Mouse (Mus musculus) lung, adult 18-20 months (tissue): ENCODE measurements at regions not wholly inside any gene's neighbourhood (a gene's known extent, or its start where the extent isn't known, plus 50 kb on each side); places are given as distances from the start of the nearest gene placed in this dataset.

ENCODE experiments used
- DNase-seq, 2 experiments: peaks; one replicate each; pipeline ENCODE4 v3.0.0; 2022; ENCODE audit warnings: mixed read lengths in 2 of 2

GRCm38 (mm10) chr15:25468478-25468877, 54.9 kb upstream of the Basp1 start:
- no peak for DNase-seq

GRCm38 (mm10) chr15:25469185-25469845, 55.8 kb upstream of the Basp1 start:
- no peak for DNase-seq

DNA sequence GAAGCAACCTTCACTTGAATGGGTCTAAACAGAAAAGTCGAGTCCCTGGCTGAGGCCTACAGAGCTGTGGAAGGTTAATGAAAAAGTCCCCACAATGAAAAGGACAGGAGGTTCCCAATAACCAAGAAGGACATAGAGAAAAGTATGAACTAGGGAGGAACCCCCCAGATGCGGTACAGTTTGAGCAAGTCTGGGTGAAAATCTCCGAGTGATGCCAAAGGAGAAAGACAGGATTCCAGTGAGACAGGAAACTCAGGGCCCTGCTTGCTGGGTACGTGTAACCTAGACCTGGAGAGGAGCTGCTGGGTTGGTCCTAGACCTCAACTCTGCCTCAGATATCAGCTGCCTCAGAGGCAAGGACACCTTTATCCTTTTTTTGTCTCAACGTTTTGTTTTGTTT, 57.8 kb upstream of the Basp1 start:
- no peak for DNase-seq

GRCm38 (mm10) chr15:25473201-25473710, 59.7 kb upstream of the Basp1 start:
- no peak for DNase-seq

- no peak for DNase-seq
Observed at GRCm38 (mm10) chr15:25474096-25474495, 60.5 kb upstream of the Basp1 start.

GRCm38 (mm10) chr15:25482586-25482985, 69.0 kb upstream of the Basp1 start:
- DNase-seq, result peak in 1 of 2 experiments; percentile 47

DNA sequence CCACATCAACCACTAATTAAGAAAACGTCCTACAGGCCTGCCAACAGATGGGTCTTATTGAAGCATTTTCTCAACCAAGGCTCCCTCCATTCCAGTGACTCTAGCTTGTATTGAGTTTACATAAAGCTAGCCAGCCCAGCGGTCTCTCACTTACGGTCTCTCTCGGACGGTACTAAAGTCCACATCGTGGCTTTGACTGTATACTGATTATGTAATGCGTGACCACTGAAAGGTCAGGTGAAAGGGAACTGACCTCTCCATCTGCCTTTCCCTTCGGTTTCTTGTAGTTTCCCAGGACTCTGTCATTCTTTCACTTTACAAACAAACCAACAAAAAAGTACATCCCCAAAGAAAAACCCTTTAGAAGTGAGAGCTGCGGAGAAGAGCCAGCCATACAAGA, 71.8 kb upstream of the Basp1 start:
- DNase-seq, result peak in 1 of 2 experiments; percentile 25

DNA sequence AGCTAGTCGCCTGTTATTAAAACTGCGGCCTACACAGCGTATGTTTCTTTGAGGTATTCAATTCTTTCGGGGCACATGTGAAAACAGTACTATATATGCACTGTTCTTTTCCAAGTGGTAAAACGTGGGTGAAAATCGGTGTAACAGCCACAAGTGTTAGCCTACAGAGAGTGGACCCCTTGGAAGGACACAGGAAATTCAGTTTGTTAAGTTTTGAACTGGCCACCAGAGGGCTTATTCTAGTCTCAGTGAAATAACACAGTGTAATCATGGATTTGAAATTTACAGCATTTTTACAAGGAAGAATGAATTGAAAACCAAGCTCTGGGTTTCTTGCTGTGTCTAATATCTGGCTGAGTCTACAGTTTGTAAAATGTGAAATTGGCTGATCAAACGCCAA, 72.6 kb upstream of the Basp1 start:
- DNase-seq, result no peak

DNA sequence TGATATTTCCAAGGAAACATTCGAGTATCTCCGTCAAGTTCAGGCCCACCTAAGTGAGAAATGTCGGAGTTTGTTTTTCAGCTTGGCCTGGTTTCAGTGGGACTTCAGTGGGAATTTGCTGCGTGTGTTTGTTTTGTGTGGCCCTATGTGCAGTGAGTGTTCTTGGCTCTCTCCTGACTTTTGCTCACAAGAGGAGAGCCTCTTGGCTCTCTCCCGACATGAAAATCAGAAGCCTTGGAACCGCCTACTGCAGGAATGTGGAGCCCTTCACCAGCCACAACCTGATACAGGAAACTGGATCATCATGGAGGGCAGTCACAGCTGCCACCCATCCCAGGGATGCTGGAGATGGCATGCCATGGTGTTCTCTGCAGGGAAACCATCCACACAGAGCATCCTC, 76.2 kb upstream of the Basp1 start:
- DNase-seq, result peak in 1 of 2 experiments; percentile 34

DNA sequence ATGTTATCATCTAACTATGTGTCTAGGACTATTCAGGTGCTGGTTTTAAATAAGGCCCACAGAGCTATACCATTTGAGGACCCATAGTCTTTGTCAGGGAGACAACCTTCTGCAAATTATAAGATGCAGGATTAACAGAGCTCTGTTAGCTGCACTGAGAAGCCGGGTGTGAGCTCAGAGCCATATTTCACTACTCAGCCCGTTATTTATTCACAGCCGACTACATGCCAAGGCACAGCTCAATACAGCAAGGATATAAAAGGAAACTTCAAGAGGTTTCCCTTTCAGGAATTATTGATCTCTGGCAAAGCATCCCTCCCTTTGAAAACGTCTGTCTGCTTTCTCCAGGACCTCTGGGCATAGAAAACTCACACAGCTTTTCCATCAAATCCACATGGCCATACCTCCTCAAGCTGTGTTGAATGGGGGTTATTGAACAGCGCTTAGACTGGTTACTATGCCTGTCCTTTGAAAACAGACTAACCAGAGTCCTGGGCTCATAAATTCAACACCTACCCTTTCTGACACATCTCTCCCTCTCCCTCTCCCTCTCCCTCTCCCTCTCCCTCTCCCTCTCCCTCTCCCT, 78.7 kb upstream of the Basp1 start:
- DNase-seq, result no peak

GRCm38 (mm10) chr15:25494687-25495299, 81.2 kb upstream of the Basp1 start:
- no peak for DNase-seq

GRCm38 (mm10) chr15:25495926-25496644, 82.5 kb upstream of the Basp1 start:
- no peak for DNase-seq

GRCm38 (mm10) chr15:25497743-25498142, 84.2 kb upstream of the Basp1 start:
- DNase-seq, result no peak

- peak in 1 of 2 experiments; percentile 10 for DNase-seq
Observed at GRCm38 (mm10) chr15:25498422-25498821, 84.9 kb upstream of the Basp1 start.

DNA sequence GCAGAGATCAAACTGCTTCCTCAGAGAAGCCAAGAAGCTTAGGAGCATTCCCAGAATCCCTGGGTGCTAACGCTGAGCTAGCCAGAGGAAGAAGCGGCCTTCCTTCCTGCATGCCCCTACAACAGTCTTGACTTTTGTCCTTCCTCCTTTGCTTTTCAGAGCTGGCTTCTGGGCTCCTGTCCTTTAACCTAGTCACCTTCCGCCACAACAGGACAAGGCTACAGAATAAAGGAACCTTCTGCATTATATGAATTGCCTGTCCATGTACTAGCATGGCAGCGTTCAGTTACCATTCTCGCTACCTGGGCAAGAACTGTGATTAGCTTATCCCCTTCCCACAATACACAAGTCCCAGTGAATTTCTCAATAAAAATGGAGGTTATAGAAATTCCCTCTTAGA, 88.9 kb upstream of the Basp1 start:
- DNase-seq, result no peak

GRCm38 (mm10) chr15:25503104-25503503, 89.5 kb upstream of the Basp1 start:
- no peak for DNase-seq

GRCm38 (mm10) chr15:25509139-25509538, 95.6 kb upstream of the Basp1 start:
- DNase-seq, result no peak

DNA sequence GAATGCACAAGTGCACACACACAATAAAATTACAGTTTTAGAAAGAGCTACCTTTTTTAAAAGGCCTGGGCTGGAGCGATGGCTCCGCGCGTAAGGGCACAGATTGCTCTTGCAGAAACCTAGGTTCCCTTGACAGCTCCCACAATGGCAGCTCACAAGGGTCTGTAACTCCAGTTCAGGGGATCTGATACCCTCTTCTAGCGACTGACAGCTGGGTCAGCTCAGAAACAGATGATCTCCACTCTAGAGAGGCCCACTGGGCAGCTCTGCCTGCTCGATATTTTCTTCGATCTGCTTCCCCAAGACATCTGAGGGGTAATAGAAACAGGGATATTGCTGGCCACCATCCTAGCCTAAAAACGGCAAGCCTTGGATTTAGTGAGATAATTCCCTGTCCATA, 96.0 kb upstream of the Basp1 start:
- no peak for DNase-seq

- no peak for DNase-seq
Observed at GRCm38 (mm10) chr15:25510060-25510492, 96.5 kb upstream of the Basp1 start.

GRCm38 (mm10) chr15:25518025-25518928, 104.0 kb upstream of the Myo10 start:
- DNase-seq, result no peak

GRCm38 (mm10) chr15:25524189-25524588, 98.1 kb upstream of the Myo10 start:
- DNase-seq, result no peak

DNA sequence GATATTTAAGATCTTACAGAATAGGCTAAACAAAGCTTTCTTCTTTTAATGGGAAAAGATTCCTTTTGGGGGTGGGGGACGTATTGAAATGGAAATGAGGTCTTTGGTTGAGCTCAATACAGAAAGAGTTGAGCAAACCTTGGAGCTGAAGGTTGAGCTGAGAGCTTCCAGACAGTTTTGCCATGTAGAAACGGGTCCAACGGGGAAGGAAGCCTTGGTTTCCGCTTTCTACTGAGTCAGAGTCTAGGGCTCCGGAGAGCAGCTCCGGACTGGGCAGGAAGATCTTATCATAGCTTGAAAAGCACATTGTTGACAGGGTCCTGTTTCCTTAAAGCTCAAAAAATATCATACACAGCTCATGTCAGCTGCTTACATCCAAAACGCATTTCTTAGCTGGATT, 97.0 kb upstream of the Myo10 start:
- DNase-seq, result peak; percentile 16 to 42
